Mouse (Mus musculus) layer of hippocampus, adult 8-10 months (tissue): ENCODE measurements around the gene Trpm1. TPM values are rescaled to one million over a fixed set of nuclear protein-coding genes. Genes with fewer than 3 reads are reported as not detected.

Experiments
- DNase-seq, 2 experiments: peaks; one replicate each; pipeline ENCODE4 v3.0.0; 2022; ENCODE audit warnings: low spot score in 2 of 2
- microRNA-seq, 2 experiments: library from miRNA; unstranded; fragments of <30 nt; microRNA quantifications; one replicate each; pipeline ENCODE4 v1.2.0; 2022
- total RNA-seq, 4 experiments: library from RNA; stranded (reverse); gene quantifications; 2 replicates each; pipeline ENCODE4 v1.2.4; 2022

Trpm1 gene
- total RNA-seq, 4 experiments from 2014 or later, result 2.8 to 3.2 TPM; not detected in 2

- DNase-seq, result no peak
Measured at GRCm38 (mm10) chr7:64286566-64286965, 132.9 kb downstream of the Trpm1 start.

- peak; percentile 98 for DNase-seq
Measured at GRCm38 (mm10) chr7:64287414-64288091, 133.9 kb downstream of the Trpm1 start, which contains the start of gene Mtmr10. Gene Mtmr10, plus strand, starts transcription at chr7:64287653.

GRCm38 (mm10) chr7:64289416-64289815, 135.8 kb downstream of the Trpm1 start:
- no peak for DNase-seq

GRCm38 (mm10) chr7:64290431-64290830, 136.8 kb downstream of the Trpm1 start:
- DNase-seq, result no peak

GRCm38 (mm10) chr7:64291722-64292121, 138.1 kb downstream of the Trpm1 start:
- DNase-seq, result no peak

- no peak for DNase-seq
Measured at GRCm38 (mm10) chr7:64296286-64297010, 142.8 kb downstream of the Trpm1 start.

GRCm38 (mm10) chr7:64310241-64310640, 156.6 kb downstream of the Trpm1 start:
- DNase-seq, result no peak

- no peak for DNase-seq
Measured at GRCm38 (mm10) chr7:64310756-64311155, 157.1 kb downstream of the Trpm1 start.

- DNase-seq, result no peak
Measured at GRCm38 (mm10) chr7:64312811-64313210, 159.2 kb downstream of the Trpm1 start.

Small RNA genes within 50 kb of the gene (microRNA-seq; reads per million reads assigned to microRNA genes)
- gene Mir211, result 77.3 to 80.1 reads per million in 2 experiments
- gene Mir6416, result 0 reads per million in 2 experiments

Other genes starting within 250 kb of the Trpm1 start
- gene E030018B13Rik, start 237.0 kb upstream of the Trpm1 start, total RNA-seq, result not detected
- 100 to 1,000 TPM; 169 to 188 (median 176) TPM for gene Klf13, start 214.9 kb upstream of the Trpm1 start, total RNA-seq
- 10 to 100 TPM; 19.2 to 24.9 (median 21.6) TPM for gene Mtmr10, start 133.8 kb downstream of the Trpm1 start, total RNA-seq
- gene Fan1, start 220.3 kb downstream of the Trpm1 start, total RNA-seq, result 10 to 100 TPM; 12.8 to 16.6 (median 14.0) TPM
- 10 to 100 TPM; 19.9 to 25.9 (median 22.9) TPM for gene Mphosph10, start 238.4 kb downstream of the Trpm1 start, total RNA-seq
- 10 to 100 TPM; 42.3 to 49.6 (median 44.7) TPM for gene Mcee, start 238.8 kb downstream of the Trpm1 start, total RNA-seq